Mouse (Mus musculus): ENCODE measurements at regions not wholly inside any gene's neighbourhood (a gene's known extent, or its start where the extent isn't known, plus 50 kb on each side); places are given as distances from the start of the nearest gene placed in this dataset.
"Not testable (repeated sequence)": the region's sequence is repeated elsewhere in the genome, so short reads cannot be mapped to it uniquely, and the experiment has no call there.

DNA sequence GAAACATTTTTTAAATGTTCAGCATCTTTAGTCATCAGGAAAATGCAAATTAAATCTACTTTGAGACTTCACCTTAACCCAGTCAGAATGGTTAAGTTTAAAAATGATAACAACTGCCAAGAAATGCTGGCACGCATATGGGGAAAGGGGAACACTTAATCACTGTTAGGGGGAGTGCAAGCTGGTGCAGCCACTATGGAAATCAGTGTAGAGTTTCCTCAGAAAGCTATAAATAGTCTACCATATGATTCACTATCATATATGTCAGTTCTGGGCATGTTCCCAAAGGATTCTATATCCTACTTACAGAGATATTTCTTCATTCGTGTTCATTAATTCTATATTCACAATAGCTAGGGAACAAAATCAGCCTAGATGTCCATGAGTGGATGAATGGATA, 61.6 kb upstream of the Tra2b start:
- Histone ChIP-seq H3K4me3 (no peak overlapping the region), H3K27ac (no peak overlapping the region), H3K36me3 (replicated peaks) (no peaks in the 10 kb centered on the region), H3K4me1 (no peaks in the 10 kb centered on the region), H3K9me3 (0 out of 2 replicates have a peak, but pooled peaks cover 3% of the 10 kb centered on the region), H3K27me3 (ENCODE audit: poor library complexity, severe bottlenecking) (no peaks in the 10 kb centered on the region)
- WGBS = 92% methylated on average over 2 of the region's 2 CpGs
- no peak for DNase-seq (ENCODE audit: extremely low spot score, low spot score)

GRCm38 (mm10) chr16:22325161-22325560, 59.4 kb upstream of the Tra2b start:
- DNase-seq (ENCODE audit: extremely low spot score, low spot score) = peak; percentile 4
- 61% methylated on average over 5 of the region's 5 CpGs for WGBS
- H3K27ac ChIP-seq; H3K4me3 ChIP-seq; H3K4me1 ChIP-seq; H3K27me3 ChIP-seq (ENCODE audit: poor library complexity, severe bottlenecking); H3K9me3 ChIP-seq; H3K36me3 ChIP-seq (replicated peaks): not testable (repeated sequence)

- Histone ChIP-seq H3K9me3 (no peaks in the 10 kb centered on the region), H3K27ac (no peak overlapping the region), H3K4me1 (peaks cover 18% of the 10 kb centered on the region), H3K36me3 (replicated peaks) (no peaks in the 10 kb centered on the region), H3K4me3 (no peak overlapping the region), H3K27me3 (ENCODE audit: poor library complexity, severe bottlenecking) (no peaks in the 10 kb centered on the region)
- DNase-seq (ENCODE audit: extremely low spot score, low spot score) = no peak
- 79% methylated on average over 8 of the region's 8 CpGs for WGBS
These were observed 50.5 kb upstream of the Tra2b start for GRCm38 (mm10) chr16:22316251-22316711.

All from forebrain, embryonic 10.5 days (tissue).